Mouse (Mus musculus) frontal cortex, postnatal 14 days (tissue): ENCODE results near the gene Hnf4a.

ENCODE experiments used
- DNase-seq, 2 experiments: peaks; one replicate each; pipeline ENCODE4 v3.0.0; 2022; ENCODE audit warnings: low spot score in 2 of 2

Hnf4a gene

DNA sequence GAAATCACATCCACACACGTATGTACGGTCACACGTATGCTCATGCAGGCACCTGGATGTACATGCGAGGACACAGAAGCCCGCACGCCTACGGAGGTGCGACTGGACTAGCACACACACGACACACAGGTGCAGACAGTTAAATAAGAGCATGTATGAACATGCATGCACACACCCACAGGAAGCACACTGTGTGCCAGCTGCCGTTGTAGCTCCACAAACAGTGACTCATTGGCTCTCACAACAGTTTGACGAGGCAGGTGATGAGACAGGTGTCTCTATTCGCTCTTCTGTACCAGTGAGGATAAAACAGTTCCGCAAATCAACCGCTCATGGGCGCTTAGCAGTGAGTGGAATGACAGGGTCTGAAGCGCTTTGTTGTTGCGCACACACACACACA lies 16.0 kb upstream of the Hnf4a start:
- no peak for DNase-seq

DNA sequence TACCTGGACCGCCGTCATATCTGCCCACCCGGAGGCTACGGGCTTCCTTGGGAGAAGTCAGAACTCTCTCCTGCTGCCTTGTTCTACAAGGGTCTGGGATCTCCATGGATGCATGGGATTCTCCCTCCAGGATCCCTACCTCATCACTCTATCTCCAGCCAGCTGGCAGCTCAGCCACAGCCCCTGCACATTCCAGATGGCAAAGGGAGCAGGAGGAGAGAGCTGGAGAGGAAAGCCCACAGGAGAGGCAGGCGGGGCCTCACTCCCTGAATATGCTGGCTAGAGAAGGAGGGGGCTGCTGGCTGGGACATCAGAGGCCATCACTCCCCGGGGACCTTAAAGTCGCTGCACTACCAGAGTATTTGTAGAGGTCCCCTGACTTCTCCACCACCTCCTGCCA lies 15.3 kb upstream of the Hnf4a start:
- no peak for DNase-seq

GRCm38 (mm10) chr2:163492018-163492417 lies 14.6 kb upstream of the Hnf4a start, which contains the start of gene R3hdml:
TSS of gene R3hdml (plus strand) at chr2:163492318.
- DNase-seq = no peak

- DNase-seq = no peak
These were observed 13.6 kb upstream of the Hnf4a start for GRCm38 (mm10) chr2:163493031-163493430.

GRCm38 (mm10) chr2:163493976-163494375 lies 12.6 kb upstream of the Hnf4a start:
- no peak for DNase-seq

DNA sequence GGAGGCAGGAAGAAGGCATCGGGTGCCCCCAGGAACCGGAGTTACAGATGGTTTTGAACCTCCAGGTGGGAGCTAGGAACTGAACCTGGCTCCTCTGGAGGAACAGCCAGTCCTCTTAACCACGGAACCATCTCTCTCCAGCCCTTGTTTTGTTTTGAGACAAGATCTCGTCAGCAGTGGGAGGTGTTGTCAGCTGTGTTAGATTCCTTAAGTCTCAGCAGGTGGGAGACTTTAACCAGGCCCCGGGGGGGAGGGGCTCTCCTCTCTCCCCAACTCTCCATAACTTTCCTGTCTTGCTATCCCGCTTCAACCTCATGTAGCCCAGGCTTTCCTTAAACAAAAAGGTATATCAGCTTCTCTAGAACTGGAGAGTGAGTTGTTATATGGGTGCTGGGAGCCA lies 12.2 kb upstream of the Hnf4a start:
- no peak for DNase-seq

DNA sequence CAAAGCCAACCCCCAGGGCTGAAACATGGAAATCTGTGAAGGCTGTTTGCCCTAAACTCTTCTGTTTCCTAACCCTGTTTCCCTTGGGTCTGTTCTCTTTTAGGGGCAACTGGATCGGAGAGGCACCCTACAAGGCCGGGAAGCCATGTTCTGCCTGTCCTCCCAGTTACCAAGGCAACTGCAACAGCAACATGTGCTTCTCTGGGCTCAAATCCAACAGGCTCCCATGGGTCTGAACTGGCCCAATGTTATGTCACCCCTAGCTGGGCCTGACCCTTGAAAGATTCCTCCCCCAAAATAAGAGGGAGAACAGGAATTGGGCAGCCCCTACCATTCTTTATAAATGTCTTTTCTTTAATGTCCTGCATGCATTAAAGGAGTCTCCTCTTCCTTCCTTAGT lies 4.4 kb upstream of the Hnf4a start:
- no peak for DNase-seq

DNA sequence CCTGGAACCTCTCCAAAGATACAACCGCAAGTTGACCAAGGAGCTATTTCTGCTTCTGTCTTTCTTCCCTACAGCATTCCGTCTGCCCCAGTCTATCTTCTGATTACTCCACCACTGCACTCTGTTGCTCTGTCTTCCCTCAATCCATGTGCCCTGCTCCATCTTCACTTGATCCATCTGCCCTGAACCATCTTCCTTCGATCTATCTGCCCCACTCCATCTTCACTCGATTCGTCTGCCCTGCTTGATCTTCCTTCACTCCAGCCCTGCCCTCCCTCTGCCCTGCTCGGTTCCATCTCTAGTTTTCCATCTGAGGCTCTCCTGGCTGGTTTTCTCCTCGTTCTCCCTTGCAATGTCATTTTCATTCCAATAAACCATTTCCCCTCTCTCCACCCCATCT lies 3.4 kb upstream of the Hnf4a start:
- DNase-seq = no peak

- DNase-seq = no peak
These were observed 19.2 kb downstream of the Hnf4a start for GRCm38 (mm10) chr2:163525761-163526243.

GRCm38 (mm10) chr2:163527497-163527896 lies 20.9 kb downstream of the Hnf4a start:
- DNase-seq = no peak

- no peak for DNase-seq
These were observed 23.8 kb downstream of the Hnf4a start for GRCm38 (mm10) chr2:163530418-163530817.

GRCm38 (mm10) chr2:163531917-163532316 lies 25.3 kb downstream of the Hnf4a start:
- peak; percentile 29 to 73 for DNase-seq

- no peak for DNase-seq
These were observed 26.6 kb downstream of the Hnf4a start for GRCm38 (mm10) chr2:163533226-163533625.

DNA sequence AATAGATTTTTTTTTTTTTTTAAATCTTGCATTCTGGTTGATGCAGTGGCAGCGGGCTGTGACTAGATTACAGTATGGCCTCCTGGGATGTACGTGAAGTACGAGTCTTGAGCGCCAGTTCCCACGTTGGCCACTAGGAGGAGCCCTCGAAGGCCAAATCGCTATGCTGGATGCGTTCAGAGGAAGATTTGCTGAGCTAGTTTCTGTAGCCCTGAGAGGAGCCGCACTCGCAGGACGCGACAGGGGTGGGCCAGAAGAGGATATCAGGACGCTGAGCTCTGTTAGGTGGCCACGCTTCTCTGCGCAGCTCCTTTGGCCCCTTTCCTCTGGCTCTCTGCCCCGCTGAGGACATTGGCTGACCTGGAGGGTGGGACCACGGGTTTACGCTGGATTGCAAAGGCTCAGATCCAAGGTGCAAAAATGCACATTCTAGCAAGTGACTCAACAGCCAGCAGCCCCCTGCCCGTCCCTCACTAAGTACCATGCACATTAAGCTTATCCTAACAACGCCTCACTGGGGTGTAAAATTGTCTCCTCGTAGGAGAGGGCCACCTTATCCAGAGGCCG lies 28.4 kb downstream of the Hnf4a start:
- peak; percentile 84 to 94 for DNase-seq

DNA sequence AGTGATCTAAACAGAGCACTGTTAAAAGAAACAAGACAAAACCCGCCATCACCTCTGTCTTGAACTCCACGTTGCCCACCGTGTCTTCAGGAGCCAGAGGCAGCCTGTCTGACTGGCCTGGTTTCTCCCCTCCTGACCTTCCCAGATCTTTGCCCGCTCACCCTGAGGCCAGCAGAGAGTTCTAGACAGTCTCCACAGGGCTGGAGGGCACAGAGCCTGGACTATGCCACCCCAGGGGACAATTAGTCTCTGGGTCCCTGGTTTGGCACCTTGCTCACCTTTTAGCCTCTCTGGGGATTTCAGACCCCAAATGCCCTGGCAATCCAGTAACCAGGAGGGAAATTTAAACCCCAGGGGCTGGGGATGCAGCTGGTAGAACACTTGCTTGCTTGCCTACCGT lies 30.8 kb downstream of the Hnf4a start:
- no peak for DNase-seq

DNA sequence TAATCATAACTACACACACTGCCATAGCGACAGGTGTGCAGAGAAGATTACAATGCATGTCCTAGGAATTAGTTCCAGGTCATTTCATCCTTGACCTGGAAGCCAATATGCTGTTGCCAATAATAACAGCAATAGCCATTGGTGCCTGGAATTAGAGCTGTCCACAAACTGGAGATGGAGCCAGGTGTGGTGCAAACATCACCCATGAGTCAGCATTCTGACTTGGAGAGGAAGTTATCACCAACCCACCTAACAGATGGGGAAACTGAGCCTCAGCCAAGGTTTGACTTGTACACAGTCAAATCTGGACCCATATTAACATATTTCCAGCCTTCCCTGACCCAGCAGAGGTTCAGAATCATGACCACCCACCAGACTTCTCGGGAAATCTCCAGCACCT lies 31.8 kb downstream of the Hnf4a start:
- DNase-seq = no peak

GRCm38 (mm10) chr2:163539321-163540040 lies 32.9 kb downstream of the Hnf4a start:
- no peak for DNase-seq

GRCm38 (mm10) chr2:163540231-163541117 lies 33.9 kb downstream of the Hnf4a start:
- DNase-seq = no peak

DNA sequence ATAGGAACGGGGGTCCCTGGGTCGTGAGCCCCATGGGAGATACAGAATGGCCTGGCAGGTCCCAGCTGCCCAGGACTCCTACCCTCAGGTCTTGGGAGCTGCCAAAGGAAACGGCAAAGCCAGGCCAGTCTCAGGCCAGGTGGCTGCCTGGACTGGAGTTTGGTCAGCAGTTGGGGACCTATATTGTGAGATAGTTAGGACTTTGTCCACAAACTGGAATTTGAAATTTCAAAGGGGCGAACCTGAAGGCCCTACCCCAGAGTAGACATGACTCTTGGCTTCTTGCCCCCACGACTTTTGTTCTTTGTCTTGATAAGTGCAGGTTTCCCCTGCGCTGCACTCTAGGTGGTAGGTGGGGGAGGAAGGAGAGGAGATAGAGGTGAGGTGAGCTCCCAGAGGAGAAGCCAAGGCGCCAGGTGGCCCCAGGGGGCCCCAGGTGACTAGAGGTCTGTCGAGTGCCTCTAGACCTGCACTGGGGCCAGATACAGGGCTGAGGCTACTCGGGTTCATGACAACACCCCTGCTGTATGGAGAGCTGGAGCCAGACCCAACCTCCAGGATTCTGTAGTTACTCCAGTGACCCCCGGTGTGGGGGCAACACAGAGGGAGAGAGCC lies 35.1 kb downstream of the Hnf4a start:
- DNase-seq = no peak

- no peak for DNase-seq
These were observed 36.1 kb downstream of the Hnf4a start for GRCm38 (mm10) chr2:163542674-163543073.

DNA sequence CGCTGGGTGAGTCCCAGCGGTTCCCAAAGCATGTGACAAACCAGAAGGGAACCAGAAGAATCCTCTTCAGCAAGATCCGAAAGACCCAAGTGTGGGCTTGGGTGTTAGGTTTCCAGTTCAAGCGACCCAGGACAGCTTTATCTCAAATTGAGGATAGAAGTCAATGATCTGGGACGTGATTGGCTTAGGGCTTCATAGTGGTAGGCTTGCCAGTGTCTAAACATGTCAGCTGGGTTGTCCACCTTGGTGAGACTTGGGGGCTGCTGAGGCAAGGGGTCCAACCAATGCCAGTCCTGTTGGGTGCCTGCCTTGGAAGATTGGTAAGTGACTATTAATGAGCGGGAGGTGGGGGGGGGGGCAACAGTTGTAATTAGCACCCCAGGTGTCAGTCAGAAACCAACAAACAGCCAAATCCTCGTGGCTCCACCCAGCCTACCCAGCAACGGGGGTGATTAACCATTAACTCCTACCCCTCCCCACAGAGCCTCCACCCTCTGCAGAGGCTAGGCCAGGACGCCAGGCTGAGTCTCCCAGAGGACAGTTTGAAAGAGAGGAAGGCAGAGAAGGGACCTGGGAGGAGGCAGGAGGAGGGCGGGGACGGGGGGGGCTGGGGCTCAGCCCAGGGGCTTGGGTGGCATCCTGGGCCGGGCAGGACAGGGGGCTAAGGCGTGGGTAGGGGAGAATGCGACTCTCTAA lies 40.2 kb downstream of the Hnf4a start:
- DNase-seq = no peak
